Mouse (Mus musculus) limb, embryonic 11.5 days (tissue): Measurements from ENCODE around the gene Arl6ip4. TPM values are rescaled to one million over a fixed set of nuclear protein-coding genes. Genes with fewer than 3 reads are reported as not detected.

Experiments used
- ATAC-seq: fragments of 200-750 bp; cut with Nextera tagmentation; 2 replicates; pipeline ENCODE4 v1.8.0; 2017; ENCODE audit warnings: low read depth; ENCODE audit not compliant: insufficient number of reproducible peaks, low FRiP score, low TSS enrichment
- DNase-seq: peaks from one replicate; pipeline ENCODE4 v3.0.0-alpha.2; 2015; ENCODE audit warnings: low spot score
- H3K27ac ChIP-seq: fragments of 300-500 bp; sonication (generic); replicated peaks from 2 replicates; pipeline ENCODE4 v1.5.1; 2014; ENCODE audit warnings: low read depth, mild to moderate bottlenecking, low read length
- H3K27me3 ChIP-seq: fragments of 300-500 bp; sonication (generic); 2 replicates; pipeline ENCODE4 v1.6.1; 2014; ENCODE audit warnings: mild to moderate bottlenecking, low read length, mixed read lengths; ENCODE audit not compliant: control insufficient read depth, insufficient read depth
- H3K36me3 ChIP-seq: fragments of 300-500 bp; sonication (generic); 2 replicates; pipeline ENCODE4 v1.6.1; 2014; ENCODE audit warnings: mild to moderate bottlenecking, low read length, moderate library complexity, mixed read lengths; ENCODE audit not compliant: control insufficient read depth, insufficient read depth
- H3K4me1 ChIP-seq: fragments of 300-500 bp; sonication (generic); 2 replicates; pipeline ENCODE4 v1.6.1; 2014; ENCODE audit warnings: low read length, mixed read lengths; ENCODE audit not compliant: control insufficient read depth, insufficient read depth
- H3K4me2 ChIP-seq: fragments of 300-500 bp; sonication (generic); 2 replicates; pipeline ENCODE4 v1.6.1; 2014; ENCODE audit warnings: low read depth, mild to moderate bottlenecking, moderate library complexity; ENCODE audit not compliant: severe bottlenecking
- H3K4me3 ChIP-seq: fragments of 300-500 bp; sonication (generic); 2 replicates; pipeline ENCODE4 v1.5.1; 2014; ENCODE audit warnings: low read depth, low read length
- H3K9ac ChIP-seq: fragments of 300-500 bp; sonication (generic); 2 replicates; pipeline ENCODE4 v1.6.1; 2014; ENCODE audit warnings: mild to moderate bottlenecking, low read length
- H3K9me3 ChIP-seq: fragments of 300-500 bp; sonication (generic); 2 replicates; pipeline ENCODE4 v1.6.1; 2016; ENCODE audit warnings: low read length; ENCODE audit not compliant: control insufficient read depth
- WGBS: fragments of 180-500 bp; shearing (Covaris S2); extraction: QIAGEN DNeasy Blood & Tissue Kit; methylation state at CpG from one replicate; pipeline ENCODE4 v1.1.7; 2014; 5-methylcytosine and 5-hydroxymethylcytosine counted together
- polyA plus RNA-seq: library from polyadenylated mRNA; unstranded; fragments of >200 nt; fragmentation: Nextera tagmentation; extraction: Ambion mirVana; gene quantifications from 2 replicates; pipeline ENCODE4 v1.2.1, GENCODE M21; 2014

The Arl6ip4 gene
- polyA plus RNA-seq, 1 experiment from 2014 or later, result 116 TPM

DNA sequence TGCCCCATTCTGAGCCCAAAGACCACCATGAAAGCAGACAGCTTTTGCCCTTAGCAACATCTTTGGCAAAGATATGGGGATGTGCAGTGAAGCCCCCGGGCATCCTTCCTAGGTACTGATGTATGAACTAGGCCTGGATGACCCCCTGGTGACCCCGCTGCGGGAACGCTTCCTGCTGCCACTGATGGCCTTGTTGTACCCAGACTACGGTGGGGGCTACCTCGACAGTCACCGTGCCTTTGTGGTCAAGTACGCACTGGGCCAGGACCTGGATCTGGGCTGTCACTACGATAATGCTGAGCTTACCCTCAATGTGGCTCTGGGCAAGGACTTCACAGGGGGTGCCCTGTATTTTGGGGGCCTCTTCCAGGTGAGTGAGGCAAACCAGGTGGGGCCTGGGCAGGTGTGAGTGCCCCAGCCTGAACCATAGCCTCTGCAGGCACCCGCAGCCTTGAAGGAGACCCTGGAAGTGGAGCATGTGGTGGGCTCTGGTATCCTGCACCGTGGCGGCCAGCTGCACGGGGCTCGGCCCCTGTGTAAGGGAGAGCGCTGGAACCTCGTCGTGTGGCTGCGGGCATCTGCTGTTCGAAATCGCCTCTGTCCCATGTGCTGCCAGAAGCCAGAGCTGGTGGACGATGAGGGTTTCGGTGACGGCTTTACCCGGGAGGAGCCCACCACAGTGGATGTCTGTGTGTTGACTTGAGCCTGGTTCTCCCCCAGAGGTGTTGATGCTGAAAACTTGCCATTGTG, 1.4 kb upstream of the Arl6ip4 start:
- DNase-seq, result no peak
- H3K36me3 ChIP-seq, result peaks cover 3% of the 10 kb centered on the region; the same call in 1 of the 2 replicates

DNA sequence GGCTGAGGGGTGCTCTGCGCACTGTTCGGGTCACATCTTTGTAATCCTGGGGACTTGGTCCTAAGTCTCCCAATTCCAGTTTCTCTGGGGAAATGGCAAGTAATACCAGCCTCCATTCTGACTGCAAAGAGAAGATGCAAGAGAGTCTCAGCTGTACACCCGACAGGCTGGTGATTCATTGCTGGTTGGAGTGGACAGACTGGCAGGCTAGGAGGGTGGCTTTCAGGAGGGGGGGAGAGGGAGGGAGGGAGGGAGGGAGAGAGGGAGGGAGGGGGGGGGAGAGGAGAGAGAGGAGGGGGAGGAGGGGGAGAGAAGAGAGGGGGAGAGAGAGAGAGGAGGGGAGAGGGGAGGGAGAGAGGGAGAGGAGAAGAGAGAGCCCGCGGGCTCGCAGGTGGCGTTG, 358 bp upstream of the Arl6ip4 start:
- H3K36me3 ChIP-seq, result peaks cover 9% of the 10 kb centered on the region
- H3K4me3 ChIP-seq, result peak overlapping the region; percentile 89
- H3K9ac ChIP-seq, result peak overlapping the region; percentile 86
- DNase-seq (no peak), ATAC-seq (no peak)
- H3K4me2 ChIP-seq, result peak overlapping the region; percentile 92
- 23% methylated on average over 7 of the region's 7 CpGs for WGBS
- H3K27me3 ChIP-seq, result no peaks in the 10 kb centered on the region
- H3K9me3 ChIP-seq, result no peaks in the 10 kb centered on the region
- peak overlapping the region; percentile 38; the same call in 1 of the 2 replicates for H3K27ac ChIP-seq
- peaks cover 8% of the 10 kb centered on the region for H3K4me1 ChIP-seq

More for the DNA sequence above, 1.4 kb upstream of the Arl6ip4 start:
- 91% methylated on average over 24 of the region's 24 CpGs for WGBS
- H3K27me3 ChIP-seq, result no peaks in the 10 kb centered on the region
- ATAC-seq, result no peak
- peaks cover 8% of the 10 kb centered on the region for H3K4me1 ChIP-seq
- H3K9me3 ChIP-seq, result no peaks in the 10 kb centered on the region
- no peak overlapping the region for H3K27ac ChIP-seq
- H3K4me3 ChIP-seq, result no peak overlapping the region
- H3K4me2 ChIP-seq, result no peak overlapping the region
- H3K9ac ChIP-seq, result no peak overlapping the region

DNA sequence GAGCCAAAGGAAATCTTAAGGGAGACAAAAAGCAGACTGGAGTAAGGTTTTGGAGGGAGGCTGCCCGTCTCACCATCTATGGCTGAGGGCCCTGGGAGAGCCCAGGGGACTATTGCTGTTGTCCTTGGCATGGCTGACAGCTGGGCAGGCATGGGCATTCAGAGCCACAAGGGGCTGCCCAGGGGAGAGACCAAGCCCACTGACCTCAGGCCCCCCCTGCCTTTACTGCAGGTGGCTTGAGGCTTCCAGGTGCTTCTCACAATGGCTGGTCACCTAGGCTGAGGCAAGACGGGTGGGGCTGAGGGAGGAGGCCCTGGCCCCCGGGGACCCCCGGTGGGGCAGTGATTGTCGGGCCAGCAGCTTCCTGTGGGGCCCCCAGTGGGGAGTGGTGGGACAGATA, 3.3 kb downstream of the Arl6ip4 start:
- WGBS, result 84% methylated on average over 5 of the region's 5 CpGs
- H3K9ac ChIP-seq, result no peak overlapping the region
- no peak for ATAC-seq
- H3K4me2 ChIP-seq, result no peak overlapping the region
- H3K9me3 ChIP-seq, result no peaks in the 10 kb centered on the region
- H3K4me3 ChIP-seq, result no peak overlapping the region
- DNase-seq, result no peak
- H3K27me3 ChIP-seq, result no peaks in the 10 kb centered on the region
- peaks cover 16% of the 10 kb centered on the region for H3K36me3 ChIP-seq
- H3K27ac ChIP-seq, result no peak overlapping the region
- peaks cover 3% of the 10 kb centered on the region for H3K4me1 ChIP-seq

DNA sequence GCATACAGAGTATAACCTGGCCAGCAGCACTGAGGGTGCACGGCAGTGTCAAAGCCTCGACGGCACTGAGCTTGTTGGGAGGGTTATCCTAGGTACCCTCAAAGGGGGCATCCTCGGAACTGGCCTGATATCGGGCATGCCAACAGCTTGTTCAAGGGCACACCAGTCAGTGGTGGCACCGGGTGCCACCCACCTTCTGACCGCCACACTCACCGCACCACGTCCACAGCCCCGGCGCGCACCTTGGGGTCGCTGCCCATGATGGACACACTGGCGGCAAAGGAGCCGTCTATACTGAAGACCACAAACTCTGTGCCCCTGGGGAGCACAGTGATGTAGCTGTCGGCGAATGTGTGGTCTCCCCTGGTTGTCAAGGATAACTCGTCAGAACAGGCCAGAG, 6.5 kb downstream of the Arl6ip4 start:
- no peaks in the 10 kb centered on the region for H3K27me3 ChIP-seq
- H3K4me1 ChIP-seq, result no peaks in the 10 kb centered on the region
- no peak overlapping the region for H3K9ac ChIP-seq
- DNase-seq (no peak), ATAC-seq (no peak)
- H3K4me2 ChIP-seq, result no peak overlapping the region
- no peaks in the 10 kb centered on the region for H3K9me3 ChIP-seq
- H3K27ac ChIP-seq, result no peak overlapping the region
- 91% methylated on average over 18 of the region's 18 CpGs for WGBS
- no peak overlapping the region for H3K4me3 ChIP-seq
- peaks cover 16% of the 10 kb centered on the region for H3K36me3 ChIP-seq

DNA sequence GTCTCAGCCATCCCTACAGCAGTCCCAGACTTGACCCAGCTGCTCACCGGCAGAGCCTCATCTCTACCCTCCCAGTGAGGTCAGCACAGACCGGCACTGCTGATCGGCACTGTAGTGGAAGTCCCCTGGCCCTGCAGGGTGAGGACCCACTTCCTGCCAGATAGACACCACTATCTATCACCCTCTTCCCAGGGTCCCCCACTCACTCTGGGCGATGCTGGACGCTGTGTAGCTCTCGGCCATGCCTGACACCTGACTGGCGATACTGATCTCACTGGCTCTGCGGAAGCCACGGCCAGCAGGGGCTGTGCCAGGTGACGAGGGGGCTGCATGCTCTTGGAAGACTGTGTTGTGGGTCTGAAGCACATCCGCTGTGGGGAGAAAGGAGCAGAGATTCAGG, 9.2 kb downstream of the Arl6ip4 start:
- no peaks in the 10 kb centered on the region for H3K27me3 ChIP-seq
- no peak overlapping the region for H3K4me2 ChIP-seq
- H3K9ac ChIP-seq, result no peak overlapping the region
- DNase-seq (no peak), ATAC-seq (no peak)
- H3K4me1 ChIP-seq, result no peaks in the 10 kb centered on the region
- 90% methylated on average over 11 of the region's 11 CpGs for WGBS
- H3K9me3 ChIP-seq, result no peaks in the 10 kb centered on the region
- no peak overlapping the region for H3K4me3 ChIP-seq
- H3K27ac ChIP-seq, result no peak overlapping the region
- peaks cover 11% of the 10 kb centered on the region for H3K36me3 ChIP-seq

DNA sequence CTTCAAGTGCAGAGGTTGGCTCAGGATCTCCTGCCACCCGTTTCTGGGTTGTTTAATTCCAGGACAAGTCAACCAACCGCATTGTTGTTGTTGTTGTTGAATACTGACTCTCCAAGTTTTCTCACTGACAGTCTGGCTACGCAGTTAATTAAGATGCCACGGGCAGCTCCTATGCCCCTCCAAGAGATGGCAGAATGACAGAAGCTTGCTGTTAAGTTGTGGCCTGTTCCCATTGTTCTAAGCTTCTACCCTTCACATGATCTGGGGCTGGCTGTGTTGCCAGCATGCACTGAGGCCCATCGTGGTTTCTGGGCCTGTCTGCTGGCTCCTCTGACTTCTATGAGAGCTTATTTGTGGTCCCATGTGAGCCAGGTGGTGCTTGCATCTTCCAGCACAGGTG, 18.4 kb downstream of the Arl6ip4 start:
- H3K9me3 ChIP-seq, result no peaks in the 10 kb centered on the region
- no peaks in the 10 kb centered on the region for H3K27me3 ChIP-seq
- H3K9ac ChIP-seq, result no peak overlapping the region
- DNase-seq, result no peak
- ATAC-seq, result no peak
- H3K4me2 ChIP-seq, result no peak overlapping the region
- H3K4me3 ChIP-seq, result no peak overlapping the region
- H3K4me1 ChIP-seq, result no peaks in the 10 kb centered on the region
- H3K27ac ChIP-seq, result no peak overlapping the region
- WGBS, result 81% methylated on average over 5 of the region's 5 CpGs
- H3K36me3 ChIP-seq, result no peaks in the 10 kb centered on the region

DNA sequence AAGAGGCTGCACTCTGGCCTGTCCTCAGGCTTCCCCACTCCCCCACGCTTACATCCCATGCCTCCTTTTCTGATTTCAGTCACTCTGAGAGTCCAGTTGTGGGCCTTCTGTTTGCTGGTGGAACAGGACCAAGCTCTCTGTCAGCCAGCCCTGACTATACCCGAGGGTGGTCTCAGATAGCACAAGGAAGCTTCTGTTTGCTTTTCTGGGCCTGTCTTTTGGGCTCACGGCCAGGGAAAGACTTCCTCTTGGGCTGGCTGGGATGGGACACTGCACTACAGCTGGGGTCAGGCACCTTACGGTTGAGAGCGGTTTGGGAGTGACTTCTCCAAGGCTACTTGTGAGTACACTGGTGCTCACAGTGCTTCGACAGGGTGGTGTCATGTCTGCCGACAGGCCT, 22.2 kb downstream of the Arl6ip4 start:
- Histone ChIP-seq H3K36me3 (0 out of 2 replicates have a peak, but pooled peaks cover 2% of the 10 kb centered on the region), H3K9me3 (no peaks in the 10 kb centered on the region), H3K27ac (no peak overlapping the region), H3K4me3 (no peak overlapping the region), H3K9ac (no peak overlapping the region), H3K4me2 (no peak overlapping the region), H3K27me3 (no peaks in the 10 kb centered on the region), H3K4me1 (no peaks in the 10 kb centered on the region)
- no peak for ATAC-seq
- DNase-seq, result no peak
- WGBS, result 86% methylated on average over 7 of the region's 7 CpGs

DNA sequence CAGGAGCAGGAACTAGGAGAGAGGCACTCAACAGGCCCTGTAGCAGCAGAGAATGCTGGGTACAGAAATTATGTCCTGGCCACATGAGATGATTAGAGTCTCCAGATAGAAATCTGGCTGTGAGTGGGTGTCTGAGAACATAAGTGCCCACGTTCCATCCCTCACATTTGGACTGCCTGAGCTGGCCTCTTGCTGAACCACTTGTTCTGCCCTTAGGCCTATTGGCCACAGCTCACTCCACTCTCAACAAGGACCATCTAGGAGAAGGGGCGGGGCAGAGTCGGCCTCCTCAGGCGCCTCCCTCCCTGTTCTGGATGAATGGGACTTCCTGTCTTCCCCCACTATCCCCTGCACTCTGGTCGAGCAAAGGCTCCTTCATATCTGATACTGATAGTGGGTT, 33.1 kb downstream of the Arl6ip4 start:
- H3K4me2 ChIP-seq, result no peak overlapping the region
- H3K9ac ChIP-seq, result no peak overlapping the region
- no peak overlapping the region for H3K27ac ChIP-seq
- ATAC-seq (no peak), DNase-seq (no peak)
- H3K36me3 ChIP-seq, result no peaks in the 10 kb centered on the region
- no peak overlapping the region for H3K4me3 ChIP-seq
- no peaks in the 10 kb centered on the region for H3K4me1 ChIP-seq
- no peaks in the 10 kb centered on the region for H3K9me3 ChIP-seq
- WGBS, result 67% methylated on average over 5 of the region's 5 CpGs
- H3K27me3 ChIP-seq, result no peaks in the 10 kb centered on the region

DNA sequence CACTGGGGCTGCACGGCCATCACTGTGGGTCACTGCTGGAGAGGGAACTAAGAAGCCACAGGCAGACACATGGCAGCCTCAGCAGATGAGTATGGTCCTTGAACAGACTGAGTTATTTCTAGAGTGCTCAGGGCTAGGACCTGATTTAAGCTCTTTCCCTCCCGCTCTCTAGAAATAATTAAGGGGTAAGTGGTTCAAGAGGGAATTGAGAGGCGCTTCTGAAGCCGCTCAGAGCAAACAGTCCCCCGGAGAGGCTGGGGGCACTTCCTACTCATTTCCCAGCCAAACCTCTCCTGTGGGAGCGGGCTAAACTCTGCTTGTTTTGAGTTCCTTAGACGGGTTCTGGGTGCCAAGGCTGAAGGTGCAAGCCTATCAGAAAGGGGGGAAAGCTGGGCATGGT, 35.0 kb downstream of the Arl6ip4 start:
- no peak overlapping the region for H3K4me2 ChIP-seq
- DNase-seq (no peak), ATAC-seq (no peak)
- H3K9me3 ChIP-seq, result no peaks in the 10 kb centered on the region
- H3K9ac ChIP-seq, result no peak overlapping the region
- H3K4me1 ChIP-seq, result no peaks in the 10 kb centered on the region
- H3K27me3 ChIP-seq, result no peaks in the 10 kb centered on the region
- no peak overlapping the region for H3K4me3 ChIP-seq
- H3K27ac ChIP-seq, result no peak overlapping the region
- no peaks in the 10 kb centered on the region for H3K36me3 ChIP-seq
- 84% methylated on average over 7 of the region's 7 CpGs for WGBS
